Mouse (Mus musculus): Measurements from ENCODE around the gene Prpf4. TPM values are rescaled to one million over a fixed set of nuclear protein-coding genes. Genes with fewer than 3 reads are reported as not detected.

Prpf4 gene
- polyA plus RNA-seq, 1 experiment, result 11.3 TPM

GRCm38 (mm10) chr4:62361997-62362396, 46.6 kb upstream of the Prpf4 start:
- no peaks in the 10 kb centered on the region for H3K27me3 ChIP-seq (ENCODE audit: control insufficient read depth, insufficient read depth, insufficient read length)
- H3ac ChIP-seq (ENCODE audit: control insufficient read depth, insufficient read length, low read depth), result no peak overlapping the region
- H3K4me3 ChIP-seq (ENCODE audit: insufficient read depth, poor library complexity, severe bottlenecking), result no peak overlapping the region
- peaks cover 82% of the 10 kb centered on the region for H3K79me2 ChIP-seq (ENCODE audit: control insufficient read depth, insufficient read depth)
- H3K36me3 ChIP-seq (ENCODE audit: control insufficient read depth, insufficient read depth), result no peaks in the 10 kb centered on the region
- peaks cover 38% of the 10 kb centered on the region for H3K79me3 ChIP-seq (ENCODE audit: low read depth)
- TF ChIP-seq CTCF (IDR thresholded peaks at IDR 0.05; ENCODE audit: control insufficient read depth, insufficient read depth, insufficient read length) (no peak), MAX (IDR thresholded peaks at IDR 0.05) (no peak), CEBPB (IDR thresholded peaks at IDR 0.05; ENCODE audit: low read depth) (no peak), FOSL1 (IDR thresholded peaks at IDR 0.05; ENCODE audit: insufficient read depth, low read length, poor library complexity, severe bottlenecking) (no peak), USF1 (IDR thresholded peaks at IDR 0.05; ENCODE audit: low read depth) (no peak), MYOG (IDR thresholded peaks at IDR 0.05; ENCODE audit: control insufficient read depth, extremely low read depth, insufficient read length) (no peak), MYOD1 (IDR thresholded peaks at IDR 0.05; ENCODE audit: control insufficient read depth, insufficient read length, low read depth) (no peak)

DNA sequence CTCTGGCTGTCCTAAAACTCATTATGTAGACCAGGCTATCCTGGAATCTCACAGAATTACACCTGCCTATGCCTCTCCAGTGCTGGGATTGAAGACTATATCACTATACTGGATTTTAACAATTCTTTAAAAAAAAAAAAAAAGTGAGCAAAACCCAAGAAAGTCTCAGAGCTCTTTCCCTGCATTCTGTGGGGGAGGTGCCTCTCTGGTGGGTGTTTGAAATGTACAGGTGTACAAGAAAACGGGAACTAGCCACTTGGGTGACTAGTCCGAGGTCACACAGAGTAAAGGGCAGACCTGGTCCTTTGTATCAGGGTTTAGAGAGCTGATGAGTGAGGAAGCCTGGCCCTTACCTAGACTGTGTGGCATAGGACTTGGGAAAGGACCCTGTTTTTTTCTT, 46.2 kb upstream of the Prpf4 start:
- H3K4me3 ChIP-seq (ENCODE audit: insufficient read depth, poor library complexity, severe bottlenecking), result no peak overlapping the region

DNA sequence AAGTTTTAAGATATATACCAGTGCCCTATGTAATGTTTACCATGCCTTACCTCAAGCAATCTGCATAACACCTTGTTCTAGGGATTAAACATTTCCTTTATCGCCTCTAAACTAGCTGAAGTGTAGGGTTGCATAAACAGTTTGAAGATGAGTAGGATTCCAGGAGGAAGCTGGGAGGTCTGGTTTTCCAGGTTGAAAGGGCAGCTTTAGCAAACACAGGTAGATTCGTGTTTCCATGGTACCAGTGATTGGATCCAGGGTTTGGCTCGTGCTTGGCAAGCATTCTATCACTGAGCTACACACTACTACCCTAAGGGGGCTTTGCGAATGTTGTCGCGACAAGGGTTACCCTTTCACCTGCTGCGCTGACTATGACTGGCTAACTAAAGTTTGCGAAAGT, 44.3 kb upstream of the Prpf4 start:
- no peak overlapping the region for H3ac ChIP-seq (ENCODE audit: control insufficient read depth, insufficient read length, low read depth)
- TF ChIP-seq CEBPB (IDR thresholded peaks at IDR 0.05; ENCODE audit: low read depth), result no peak
- no peak for TF ChIP-seq MYOD1 (IDR thresholded peaks at IDR 0.05; ENCODE audit: control insufficient read depth, insufficient read length, low read depth)
- TF ChIP-seq USF1 (IDR thresholded peaks at IDR 0.05; ENCODE audit: low read depth), result no peak
- no peaks in the 10 kb centered on the region for H3K27me3 ChIP-seq (ENCODE audit: control insufficient read depth, insufficient read depth, insufficient read length)
- no peak overlapping the region for H3K4me3 ChIP-seq (ENCODE audit: insufficient read depth, poor library complexity, severe bottlenecking)
- peaks cover 78% of the 10 kb centered on the region for H3K79me2 ChIP-seq (ENCODE audit: control insufficient read depth, insufficient read depth)
- H3K79me3 ChIP-seq (ENCODE audit: low read depth), result peaks cover 29% of the 10 kb centered on the region
- no peaks in the 10 kb centered on the region for H3K36me3 ChIP-seq (ENCODE audit: control insufficient read depth, insufficient read depth)

More for the DNA sequence above, 46.2 kb upstream of the Prpf4 start:
- H3K79me3 ChIP-seq (ENCODE audit: low read depth), result peaks cover 38% of the 10 kb centered on the region
- peaks cover 86% of the 10 kb centered on the region for H3K79me2 ChIP-seq (ENCODE audit: control insufficient read depth, insufficient read depth)
- H3K27me3 ChIP-seq (ENCODE audit: control insufficient read depth, insufficient read depth, insufficient read length), result no peaks in the 10 kb centered on the region
- TF ChIP-seq MAX (IDR thresholded peaks at IDR 0.05), result no peak
- no peak for TF ChIP-seq FOSL1 (IDR thresholded peaks at IDR 0.05; ENCODE audit: insufficient read depth, low read length, poor library complexity, severe bottlenecking)
- no peak for TF ChIP-seq CTCF (IDR thresholded peaks at IDR 0.05; ENCODE audit: control insufficient read depth, insufficient read depth, insufficient read length)
- no peak for TF ChIP-seq CEBPB (IDR thresholded peaks at IDR 0.05; ENCODE audit: low read depth)
- no peak for TF ChIP-seq MYOG (IDR thresholded peaks at IDR 0.05; ENCODE audit: control insufficient read depth, extremely low read depth, insufficient read length)
- TF ChIP-seq MYOD1 (IDR thresholded peaks at IDR 0.05; ENCODE audit: control insufficient read depth, insufficient read length, low read depth), result no peak
- TF ChIP-seq USF1 (IDR thresholded peaks at IDR 0.05; ENCODE audit: low read depth), result no peak
- no peaks in the 10 kb centered on the region for H3K36me3 ChIP-seq (ENCODE audit: control insufficient read depth, insufficient read depth)
- H3ac ChIP-seq (ENCODE audit: control insufficient read depth, insufficient read length, low read depth), result no peak overlapping the region

GRCm38 (mm10) chr4:62366291-62366690, 42.3 kb upstream of the Prpf4 start:
- Histone ChIP-seq H3K79me2 (ENCODE audit: control insufficient read depth, insufficient read depth) (peaks cover 76% of the 10 kb centered on the region), H3K27me3 (ENCODE audit: control insufficient read depth, insufficient read depth, insufficient read length) (no peaks in the 10 kb centered on the region), H3K79me3 (ENCODE audit: low read depth) (peaks cover 22% of the 10 kb centered on the region), H3K36me3 (ENCODE audit: control insufficient read depth, insufficient read depth) (no peaks in the 10 kb centered on the region), H3K4me3 (ENCODE audit: insufficient read depth, poor library complexity, severe bottlenecking) (no peak overlapping the region), H3ac (ENCODE audit: control insufficient read depth, insufficient read length, low read depth) (no peak overlapping the region)
- no peak for TF ChIP-seq CTCF (IDR thresholded peaks at IDR 0.05; ENCODE audit: control insufficient read depth, insufficient read depth, insufficient read length)
- no peak for TF ChIP-seq MAX (IDR thresholded peaks at IDR 0.05)
- TF ChIP-seq MYOG (IDR thresholded peaks at IDR 0.05; ENCODE audit: control insufficient read depth, extremely low read depth, insufficient read length), result no peak

- Histone ChIP-seq H3K36me3 (ENCODE audit: control insufficient read depth, insufficient read depth) (no peaks in the 10 kb centered on the region), H3ac (ENCODE audit: control insufficient read depth, insufficient read length, low read depth) (no peak overlapping the region), H3K79me3 (ENCODE audit: low read depth) (peaks cover 18% of the 10 kb centered on the region), H3K27me3 (ENCODE audit: control insufficient read depth, insufficient read depth, insufficient read length) (no peaks in the 10 kb centered on the region), H3K4me3 (ENCODE audit: insufficient read depth, poor library complexity, severe bottlenecking) (no peak overlapping the region), H3K79me2 (ENCODE audit: control insufficient read depth, insufficient read depth) (peaks cover 70% of the 10 kb centered on the region)
- no peak for TF ChIP-seq USF1 (IDR thresholded peaks at IDR 0.05; ENCODE audit: low read depth)
- no peak for TF ChIP-seq MYOD1 (IDR thresholded peaks at IDR 0.05; ENCODE audit: control insufficient read depth, insufficient read length, low read depth)
- TF ChIP-seq FOSL1 (IDR thresholded peaks at IDR 0.05; ENCODE audit: insufficient read depth, low read length, poor library complexity, severe bottlenecking), result no peak
- no peak for TF ChIP-seq MAX (IDR thresholded peaks at IDR 0.05)
- no peak for TF ChIP-seq MYOG (IDR thresholded peaks at IDR 0.05; ENCODE audit: control insufficient read depth, extremely low read depth, insufficient read length)
- no peak for TF ChIP-seq CEBPB (IDR thresholded peaks at IDR 0.05; ENCODE audit: low read depth)
- TF ChIP-seq CTCF (IDR thresholded peaks at IDR 0.05; ENCODE audit: control insufficient read depth, insufficient read depth, insufficient read length), result no peak
These were observed 41.0 kb upstream of the Prpf4 start for GRCm38 (mm10) chr4:62367586-62367985.

DNA sequence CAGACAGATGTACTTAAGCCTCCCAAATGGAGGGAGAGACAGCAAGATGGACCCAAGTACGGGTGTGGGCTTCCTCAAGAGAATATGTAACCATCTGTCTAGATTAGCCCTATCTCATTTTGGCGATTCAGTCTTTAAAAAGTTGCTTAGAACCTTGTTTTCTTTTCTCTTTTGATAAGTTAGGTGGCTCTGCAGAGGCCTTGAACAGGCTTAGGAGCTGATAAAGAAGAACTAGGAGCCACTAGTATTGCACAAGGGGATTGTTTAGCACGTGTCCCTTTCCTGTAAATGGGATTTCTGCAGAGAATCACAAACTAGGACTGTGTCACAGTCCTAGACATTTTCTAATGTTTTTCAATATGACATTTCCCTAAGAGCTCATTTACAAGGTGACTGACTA, 39.5 kb upstream of the Prpf4 start:
- Histone ChIP-seq H3ac (ENCODE audit: control insufficient read depth, insufficient read length, low read depth) (no peak overlapping the region), H3K36me3 (ENCODE audit: control insufficient read depth, insufficient read depth) (no peaks in the 10 kb centered on the region), H3K4me3 (ENCODE audit: insufficient read depth, poor library complexity, severe bottlenecking) (no peak overlapping the region), H3K79me2 (ENCODE audit: control insufficient read depth, insufficient read depth) (peaks cover 73% of the 10 kb centered on the region), H3K79me3 (ENCODE audit: low read depth) (peaks cover 16% of the 10 kb centered on the region), H3K27me3 (ENCODE audit: control insufficient read depth, insufficient read depth, insufficient read length) (no peaks in the 10 kb centered on the region)
- TF ChIP-seq MYOG (IDR thresholded peaks at IDR 0.05; ENCODE audit: control insufficient read depth, extremely low read depth, insufficient read length), result no peak
- TF ChIP-seq MYOD1 (IDR thresholded peaks at IDR 0.05; ENCODE audit: control insufficient read depth, insufficient read length, low read depth), result no peak
- TF ChIP-seq CEBPB (IDR thresholded peaks at IDR 0.05; ENCODE audit: low read depth), result no peak
- no peak for TF ChIP-seq CTCF (IDR thresholded peaks at IDR 0.05; ENCODE audit: control insufficient read depth, insufficient read depth, insufficient read length)
- TF ChIP-seq USF1 (IDR thresholded peaks at IDR 0.05; ENCODE audit: low read depth), result no peak
- no peak for TF ChIP-seq MAX (IDR thresholded peaks at IDR 0.05)
- no peak for TF ChIP-seq FOSL1 (IDR thresholded peaks at IDR 0.05; ENCODE audit: insufficient read depth, low read length, poor library complexity, severe bottlenecking)

Data from C2C12 (cell line).